Mouse (Mus musculus) spleen, embryonic (tissue): ENCODE measurements at regions not wholly inside any gene's neighbourhood (a gene's known extent, or its start where the extent isn't known, plus 50 kb on each side); places are given as distances from the start of the nearest gene placed in this dataset.

Source experiments
- CTCF ChIA-PET: fragments of 350-600 bp; sonication (Branson Sonifier 250); formaldehyde crosslinking; loops from one replicate; lab custom pipeline; 2022; lab: Charles Lee

GRCm38 (mm10) chr6:31150416-31150815, 191.5 kb upstream of the Klf14 start:
- CTCF ChIA-PET = no interaction called here

DNA sequence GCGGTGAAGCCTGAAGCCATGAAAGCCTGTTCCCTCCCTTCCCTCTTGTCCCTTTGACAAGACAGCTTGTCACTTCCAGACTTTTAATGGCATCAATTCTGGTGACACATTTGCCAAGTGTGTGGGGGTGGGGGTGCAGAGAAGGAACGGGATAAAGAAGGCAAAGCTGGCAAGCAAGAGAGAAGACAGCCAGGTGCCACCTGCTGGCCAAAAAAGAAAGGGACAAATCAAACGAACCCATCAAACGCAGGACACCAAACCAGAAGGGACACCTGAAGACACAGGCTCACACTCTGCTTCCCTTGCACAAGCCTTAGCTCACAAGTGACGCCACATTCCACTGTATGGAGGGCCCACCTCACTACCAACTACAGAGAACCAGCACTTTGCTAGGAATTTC, 197.0 kb upstream of the Klf14 start:
- CTCF ChIA-PET = interaction anchor here (0.8 to 1.4 kb wide), 2 partner anchors 29 to 34 kb away, joined by 3 to 4 read pairs; no protein-coding TSS in a partner anchor

DNA sequence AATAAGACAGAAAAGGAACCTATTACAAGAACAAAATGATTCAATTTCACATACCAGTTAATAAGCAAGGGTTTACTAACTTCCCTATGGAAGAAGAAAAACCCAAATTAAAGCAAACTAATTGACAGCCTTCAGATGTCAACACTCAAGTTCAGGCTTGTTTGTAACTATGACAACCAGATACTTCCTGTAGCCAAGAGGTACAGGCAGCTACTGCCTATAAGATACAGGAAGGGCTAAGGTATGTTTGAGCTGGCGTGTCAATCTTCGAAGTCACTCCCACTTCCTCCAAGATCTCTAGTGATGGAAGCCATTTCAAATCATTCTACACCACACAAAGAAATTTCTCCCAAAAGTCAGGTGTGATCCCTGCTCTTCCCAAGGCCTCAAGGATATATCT, 198.1 kb upstream of the Klf14 start:
- CTCF ChIA-PET = interaction anchor here (1.0 to 1.3 kb wide), 3 partner anchors 13 to 20 kb away, joined by 3 read pairs; no protein-coding TSS in a partner anchor

- CTCF ChIA-PET = interaction anchor here (1.0 to 1.3 kb wide), 3 partner anchors 13 to 19 kb away, joined by 3 read pairs; no protein-coding TSS in a partner anchor
Observed at GRCm38 (mm10) chr6:31157429-31157828, 198.6 kb upstream of the Klf14 start.

- CTCF ChIA-PET = interaction anchor here (0.6 kb wide), 1 partner anchor 10 kb away, joined by 4 read pairs; no protein-coding TSS in a partner anchor
Observed at GRCm38 (mm10) chr6:31158648-31159047, 199.8 kb upstream of the Klf14 start.

GRCm38 (mm10) chr6:31159240-31159639, 200.4 kb upstream of the Klf14 start:
- CTCF ChIA-PET = interaction anchor here (0.6 kb wide), 1 partner anchor 10 kb away, joined by 4 read pairs; no protein-coding TSS in a partner anchor

GRCm38 (mm10) chr6:31159935-31160670, 201.2 kb upstream of the Klf14 start:
- CTCF ChIA-PET = no interaction called here

GRCm38 (mm10) chr6:31161445-31162340, 202.8 kb upstream of the Klf14 start:
- CTCF ChIA-PET = no interaction called here

DNA sequence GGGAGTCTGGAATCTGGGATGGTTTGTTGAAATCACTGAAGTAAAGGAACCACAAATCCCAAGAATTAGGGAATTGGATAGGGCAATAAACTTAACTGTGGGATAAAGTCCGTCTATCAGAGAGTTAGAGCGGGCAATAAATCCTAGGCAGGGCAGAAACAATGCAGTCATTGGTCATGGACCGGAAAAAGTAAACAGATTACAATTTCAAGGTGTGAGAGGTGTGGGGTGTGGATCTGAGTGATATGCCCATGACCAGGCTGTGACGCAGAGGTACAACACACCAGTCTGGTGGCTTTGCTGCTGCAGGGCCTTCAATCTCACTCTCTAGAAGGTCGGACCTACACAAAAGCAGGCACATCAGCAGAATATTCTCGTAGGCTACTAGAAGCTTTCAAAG, 206.1 kb upstream of the Klf14 start:
- CTCF ChIA-PET = no interaction called here

- CTCF ChIA-PET = no interaction called here
Observed at GRCm38 (mm10) chr6:31166347-31166746, 207.5 kb upstream of the Klf14 start.

- CTCF ChIA-PET = no interaction called here
Observed at GRCm38 (mm10) chr6:31167732-31168131, 208.9 kb upstream of the Klf14 start.

- CTCF ChIA-PET = no interaction called here
Observed at GRCm38 (mm10) chr6:31168730-31169129, 209.9 kb upstream of the Klf14 start.

DNA sequence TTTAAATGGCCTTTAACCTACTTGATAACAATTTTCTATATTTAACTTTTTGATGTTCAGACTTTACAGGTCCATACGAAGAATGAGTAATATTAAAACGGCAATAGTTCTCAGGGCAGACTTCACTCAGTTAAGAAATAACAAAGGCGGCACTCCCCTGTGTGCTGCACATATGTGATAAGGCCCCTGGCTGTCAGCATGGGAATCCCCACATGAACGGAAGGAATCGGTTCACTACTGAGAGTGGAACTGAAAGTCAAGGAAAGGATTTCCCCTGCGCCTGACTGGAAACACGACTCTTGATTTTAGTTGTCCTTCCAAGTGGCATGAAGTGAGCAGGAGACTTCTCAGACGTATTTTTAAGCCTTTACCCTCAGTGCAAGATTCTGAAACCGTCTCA, 210.5 kb upstream of the Klf14 start:
- CTCF ChIA-PET = no interaction called here

DNA sequence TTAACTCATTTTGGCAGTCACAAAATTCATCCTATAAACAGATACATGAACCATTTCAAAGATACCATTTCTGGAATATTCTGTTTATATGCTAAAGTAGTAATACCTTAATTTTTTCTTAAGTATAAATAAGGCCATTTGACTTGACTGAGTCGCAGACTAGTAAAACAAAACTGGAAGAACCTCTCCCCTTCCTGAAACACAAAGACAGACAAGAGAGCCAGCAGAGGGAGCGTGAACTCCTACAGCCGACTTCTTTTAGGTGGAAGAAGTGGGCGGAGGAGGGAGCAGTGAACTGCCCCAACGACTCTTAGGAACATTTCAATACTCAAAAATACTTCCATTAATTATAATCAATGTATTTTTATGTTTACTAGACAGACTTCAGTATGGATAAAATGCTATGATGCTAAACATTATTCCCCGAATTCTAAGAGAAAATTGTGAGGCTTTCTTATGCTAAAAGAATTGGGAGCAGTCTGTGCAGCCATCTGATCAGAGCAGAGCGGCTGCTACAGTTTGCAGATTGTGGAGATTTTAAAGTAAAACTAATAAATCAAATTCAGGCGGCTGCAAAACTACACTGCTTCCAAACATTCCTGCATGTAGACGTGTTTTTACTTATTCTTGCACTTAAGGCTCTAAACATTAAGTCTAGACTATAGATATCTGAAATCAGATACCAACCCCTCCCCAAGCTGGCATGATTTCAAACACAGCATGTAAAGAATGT, 211.2 kb upstream of the Klf14 start:
- CTCF ChIA-PET = no interaction called here

GRCm38 (mm10) chr6:31171831-31172569, 213.1 kb upstream of the Klf14 start:
- CTCF ChIA-PET = no interaction called here

- CTCF ChIA-PET = interaction anchor here (1.2 kb wide), 1 partner anchor 9 kb away, joined by 3 read pairs; no protein-coding TSS in a partner anchor
Observed at GRCm38 (mm10) chr6:31175769-31176168, 216.9 kb upstream of the Klf14 start.

DNA sequence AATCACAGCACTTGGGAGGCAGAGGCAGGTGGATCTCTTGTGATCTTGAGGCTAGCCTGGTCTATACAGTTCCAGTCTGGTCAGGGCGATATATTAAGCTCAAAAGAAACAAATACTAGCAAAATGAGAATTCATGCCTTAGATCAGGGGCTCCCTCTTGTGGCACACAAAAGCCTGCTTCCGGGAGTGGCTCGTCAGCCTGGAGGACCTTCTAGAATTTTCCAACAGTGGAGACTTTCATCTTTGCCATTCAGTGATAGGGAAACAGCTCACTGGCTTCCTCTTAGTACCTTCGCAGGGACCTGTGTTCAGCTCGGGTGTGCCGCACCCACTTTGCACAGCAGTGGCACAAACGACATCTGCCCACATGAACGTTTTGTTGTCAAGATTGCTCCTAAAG, 217.5 kb upstream of the Klf14 start:
- CTCF ChIA-PET = interaction anchor here (1.0 to 1.2 kb wide), 2 partner anchors 9 to 19 kb away, joined by 3 read pairs; no protein-coding TSS in a partner anchor

DNA sequence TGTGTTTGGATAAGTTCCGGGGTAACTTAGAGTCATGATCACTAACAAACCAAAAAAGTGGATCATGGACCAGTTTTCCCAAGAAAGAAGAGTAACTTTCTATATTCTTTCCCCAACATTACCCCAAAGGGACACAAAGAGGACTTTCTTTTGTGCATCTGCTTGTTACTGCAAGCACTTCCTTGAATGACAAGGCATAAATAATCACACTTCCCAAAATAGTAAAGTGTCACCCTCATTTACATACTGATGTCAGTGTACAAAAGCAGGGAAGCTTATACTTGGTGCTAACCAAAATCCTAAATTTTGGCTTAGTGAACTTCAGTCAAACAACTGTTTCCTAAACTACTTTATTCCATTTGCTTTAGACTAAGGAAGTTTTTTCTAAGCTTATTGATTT, 218.0 kb upstream of the Klf14 start:
- CTCF ChIA-PET = interaction anchor here (1.0 to 1.2 kb wide), 2 partner anchors 8 to 19 kb away, joined by 3 read pairs; no protein-coding TSS in a partner anchor

GRCm38 (mm10) chr6:31178201-31178880, 219.5 kb upstream of the Klf14 start:
- CTCF ChIA-PET = no interaction called here

GRCm38 (mm10) chr6:31182284-31182683, 216.3 kb upstream of the Mkln1 start:
- CTCF ChIA-PET = no interaction called here
